ENCODE assay signal across 9 mouse cellular contexts in genomic region chr1:135850722-135851512, GRCm38 (mm10). TPM values are rescaled to one million over a fixed set of nuclear protein-coding genes. Genes with fewer than 3 reads are reported as not detected.
A peak's percentile ranks its signal among the peaks of the same experiment; 100 is the strongest.
DNase-seq lines count a peak whose midpoint lies in the region; ATAC-seq and TF ChIP-seq lines count a peak whose summit lies in the region.
"Had no signal": no experiment of that assay in that cellular context is flagged by ENCODE, and none has a peak within 500 bp of the region (broad histone marks: within the 10 kb centered on the region; RNA-seq: fewer than 3 reads in every experiment).

No protein-coding gene starts in this region.

- DNase-seq in forebrain, embryonic 10.5 days (ENCODE audit: extremely low spot score, low spot score) = peak; percentile 22
- no peak for DNase-seq in forebrain, embryonic 11.5 days (ENCODE audit: low spot score)
- no peak for DNase-seq in spleen, adult 2 months (ENCODE audit: low read depth in 1 of 2, low spot score in 2 of 2)
- DNase-seq in spleen, adult 12 weeks (ENCODE audit: low spot score) = no peak
- peak; percentile 32 for DNase-seq in embryonic facial prominence, embryonic 10.5 days (ENCODE audit: low spot score)
- peak; percentile 67 to 74 for DNase-seq in kidney, postnatal 4 days
- peak; percentile 27 for DNase-seq in mesoderm, embryonic 11.5 days (ENCODE audit: low read depth, low spot score)

- no peaks in the 10 kb centered on the region for H3K36me3 ChIP-seq in forebrain, embryonic 10.5 days (replicated peaks)
- H3K36me3 ChIP-seq in forebrain, embryonic 11.5 days (ENCODE audit: control insufficient read depth, insufficient read depth, low read length) = no peaks in the 10 kb centered on the region
- H3K36me3 ChIP-seq in spleen, adult 2 months (ENCODE audit: control insufficient read depth, insufficient read depth, low read length) = no peaks in the 10 kb centered on the region
- no peaks in the 10 kb centered on the region for H3K36me3 ChIP-seq in embryonic facial prominence, embryonic 10.5 days (replicated peaks)
- H3K36me3 ChIP-seq: limb, embryonic 13.5 days had no signal

- peaks cover 37% of the 10 kb centered on the region for H3K4me1 ChIP-seq in forebrain, embryonic 10.5 days
- H3K4me1 ChIP-seq in forebrain, embryonic 11.5 days (replicated peaks; ENCODE audit: control insufficient read depth, insufficient read depth, low read length) = no peaks in the 10 kb centered on the region; the same call in 1 of the 2 replicates
- no peaks in the 10 kb centered on the region for H3K4me1 ChIP-seq in spleen, adult 2 months (ENCODE audit: control insufficient read depth, insufficient read depth, insufficient read length)
- peaks cover 22% of the 10 kb centered on the region for H3K4me1 ChIP-seq in embryonic facial prominence, embryonic 10.5 days

- peak; percentile 3; the same call in 1 of the 2 replicates for TF ChIP-seq CTCF in spleen, adult 2 months (IDR thresholded peaks at IDR 0.05; ENCODE audit: extremely low read depth, insufficient read depth, insufficient read length, insufficient replicate concordance)

- ATAC-seq in forebrain, embryonic 11.5 days (replicated peaks; ENCODE audit: low FRiP score) = no peak
- ATAC-seq in erythroblast, adult 5-6 weeks (replicated peaks; ENCODE audit: low FRiP score, poor library complexity, severe bottlenecking) = no peak

- H3K4me3 ChIP-seq in forebrain, embryonic 10.5 days = no peak overlapping the region
- H3K4me3 ChIP-seq in forebrain, embryonic 11.5 days (ENCODE audit: low read depth, low read length) = no peak overlapping the region
- H3K4me3 ChIP-seq in spleen, adult 2 months (ENCODE audit: extremely low read depth, insufficient read depth, insufficient read length) = no peak overlapping the region
- H3K4me3 ChIP-seq in embryonic facial prominence, embryonic 10.5 days = no peak overlapping the region
- H3K4me3 ChIP-seq: limb, embryonic 13.5 days had no signal

- H3K9me3 ChIP-seq in forebrain, embryonic 10.5 days = no peaks in the 10 kb centered on the region
- H3K9me3 ChIP-seq in forebrain, embryonic 11.5 days (ENCODE audit: control insufficient read depth, low read length) = no peaks in the 10 kb centered on the region
- no peaks in the 10 kb centered on the region for H3K9me3 ChIP-seq in embryonic facial prominence, embryonic 10.5 days
- H3K9me3 ChIP-seq: limb, embryonic 13.5 days had no signal

- no peak for TF ChIP-seq POLR2A in spleen, adult 2 months (IDR thresholded peaks at IDR 0.05; ENCODE audit: low read depth, low read length)

- H3K4me2 ChIP-seq in forebrain, embryonic 11.5 days (ENCODE audit: low read depth, low read length, severe bottlenecking) = no peak overlapping the region
- H3K4me2 ChIP-seq: limb, embryonic 13.5 days had no signal

- no peaks in the 10 kb centered on the region for H3K27me3 ChIP-seq in forebrain, embryonic 10.5 days (ENCODE audit: poor library complexity, severe bottlenecking)
- H3K27me3 ChIP-seq in forebrain, embryonic 11.5 days (ENCODE audit: control insufficient read depth, insufficient read depth, low read length) = no peaks in the 10 kb centered on the region
- no peaks in the 10 kb centered on the region for H3K27me3 ChIP-seq in spleen, adult 2 months (ENCODE audit: control insufficient read depth, insufficient read depth, low read length)
- H3K27me3 ChIP-seq in embryonic facial prominence, embryonic 10.5 days (replicated peaks; ENCODE audit: low read depth, poor library complexity, severe bottlenecking) = 0 out of 2 replicates have a peak, but pooled peaks cover 3% of the 10 kb centered on the region
- H3K27me3 ChIP-seq: limb, embryonic 13.5 days had no signal

- peak overlapping the region; percentile 77 for H3K27ac ChIP-seq in forebrain, embryonic 10.5 days
- H3K27ac ChIP-seq in forebrain, embryonic 11.5 days (ENCODE audit: low read depth, low read length) = no peak overlapping the region
- no peak overlapping the region for H3K27ac ChIP-seq in spleen, adult 2 months (ENCODE audit: insufficient read depth, low read length)
- H3K27ac ChIP-seq in embryonic facial prominence, embryonic 10.5 days (replicated peaks) = peak overlapping the region; percentile 37
- H3K27ac ChIP-seq: limb, embryonic 13.5 days had no signal

- H3K9ac ChIP-seq in forebrain, embryonic 11.5 days (ENCODE audit: low read length) = no peak overlapping the region
- H3K9ac ChIP-seq: limb, embryonic 13.5 days had no signal

- WGBS in forebrain, embryonic 10.5 days = 71% methylated on average over 12 of the region's 12 CpGs
- WGBS in forebrain, embryonic 11.5 days = 76% methylated on average over 12 of the region's 12 CpGs
- WGBS in spleen, adult 2 months = 72% methylated on average over 12 of the region's 12 CpGs
- 69% methylated on average over 12 of the region's 12 CpGs for WGBS in embryonic facial prominence, embryonic 10.5 days

RNA-seq across cellular contexts. Expression of gene Tnnt2, which starts 14.8 kb away (rescaled TPM):
- 0.45 TPM in 1 of 2 replicates, not detected in the other for polyA plus RNA-seq in forebrain, embryonic 10.5 days (2016; fragmentation: Nextera tagmentation; extraction: Ambion mirVana)
- 0.25 TPM in 1 of 2 replicates, not detected in the other for polyA plus RNA-seq in forebrain, embryonic 11.5 days (2014; fragmentation: Nextera tagmentation; extraction: Ambion mirVana)
- 0.52 and 0.75 TPM in 2 replicates for polyA plus RNA-seq in spleen, adult 2 months (2012; rRNA removed)
- polyA plus RNA-seq in embryonic facial prominence, embryonic 10.5 days (2016; fragmentation: Nextera tagmentation; extraction: Ambion mirVana) = 1.1 and 4.4 TPM in 2 replicates
- total RNA-seq in erythroblast, adult 5-6 weeks (2015; ENCODE audit: low replicate concordance) = not detected in 2 replicates
- not detected in 2 replicates for total RNA-seq in erythroblast, adult 5-6 weeks (2017; ENCODE audit: low replicate concordance)

RNA-seq across cellular contexts. Expression of gene Lad1, which starts 32.5 kb away (rescaled TPM):
- 3.1 and 3.7 TPM in 2 replicates for polyA plus RNA-seq in forebrain, embryonic 10.5 days (2016; fragmentation: Nextera tagmentation; extraction: Ambion mirVana)
- polyA plus RNA-seq in forebrain, embryonic 11.5 days (2014; fragmentation: Nextera tagmentation; extraction: Ambion mirVana) = 0.47 and 0.65 TPM in 2 replicates
- polyA plus RNA-seq in spleen, adult 2 months (2012; rRNA removed) = 3.1 and 5.1 TPM in 2 replicates
- polyA plus RNA-seq in embryonic facial prominence, embryonic 10.5 days (2016; fragmentation: Nextera tagmentation; extraction: Ambion mirVana) = 7.5 TPM in 2 replicates
- total RNA-seq in erythroblast, adult 5-6 weeks (2015; ENCODE audit: low replicate concordance) = not detected in 2 replicates
- not detected in 2 replicates for total RNA-seq in erythroblast, adult 5-6 weeks (2017; ENCODE audit: low replicate concordance)

Comparison
In these comparisons a context has a peak if more than half of its experiments do, and no peak if none do; other contexts are left out.
1. DNase-seq: peak in forebrain, embryonic 10.5 days (single experiment), embryonic facial prominence, embryonic 10.5 days (single experiment), kidney, postnatal 4 days (2 of 2) and mesoderm, embryonic 11.5 days (single experiment); none in forebrain, embryonic 11.5 days (single experiment), spleen, adult 2 months (0 of 2) and spleen, adult 12 weeks (single experiment).
2. H3K27ac ChIP-seq: peak in forebrain, embryonic 10.5 days (single experiment) and embryonic facial prominence, embryonic 10.5 days (single experiment); none in forebrain, embryonic 11.5 days (single experiment) and spleen, adult 2 months (single experiment).